Mouse (Mus musculus) kidney, postnatal 14 days (tissue): ENCODE data around the gene Smdt1.
"Not testable (repeated sequence)": the region's sequence is repeated elsewhere in the genome, so short reads cannot be mapped to it uniquely, and the experiment has no call there.

Source experiments
- DNase-seq: peaks from one replicate; pipeline ENCODE4 v3.0.0; 2022; ENCODE audit warnings: mixed read lengths

Smdt1 gene

GRCm38 (mm10) chr15:82343368-82344287 is 4.9 kb downstream of the Smdt1 start:
- peak; percentile 78 for DNase-seq

- DNase-seq = no peak
Observed at GRCm38 (mm10) chr15:82344971-82345370, 6.2 kb downstream of the Smdt1 start.

- DNase-seq = peak; percentile 98
Observed at GRCm38 (mm10) chr15:82345820-82346470, 7.2 kb downstream of the Smdt1 start.

GRCm38 (mm10) chr15:82346580-82347302 is 8.0 kb downstream of the Smdt1 start:
- no peak for DNase-seq

GRCm38 (mm10) chr15:82347303-82347676 is 8.5 kb downstream of the Smdt1 start:
- DNase-seq = no peak

- no peak for DNase-seq
Observed at GRCm38 (mm10) chr15:82347852-82348251, 9.1 kb downstream of the Smdt1 start.

- no peak for DNase-seq
Observed at GRCm38 (mm10) chr15:82348258-82348998, 9.7 kb downstream of the Smdt1 start.

GRCm38 (mm10) chr15:82348999-82349341 is 10.2 kb downstream of the Smdt1 start:
- DNase-seq = no peak

GRCm38 (mm10) chr15:82350349-82350748 is 11.6 kb downstream of the Smdt1 start:
- DNase-seq = no peak

GRCm38 (mm10) chr15:82351480-82351879 is 12.7 kb downstream of the Smdt1 start:
- DNase-seq = no peak

GRCm38 (mm10) chr15:82353078-82353744 is 14.5 kb downstream of the Smdt1 start:
- no peak for DNase-seq

- DNase-seq = no peak
Observed at GRCm38 (mm10) chr15:82353745-82354113, 15.0 kb downstream of the Smdt1 start.

GRCm38 (mm10) chr15:82354126-82354945 is 15.6 kb downstream of the Smdt1 start, which contains the start of gene Ndufa6:
Ndufa6 (minus strand) TSS chr15:82354322.
- DNase-seq = peak; percentile 98

- DNase-seq = peak; percentile 59
Observed at GRCm38 (mm10) chr15:82358431-82359260, 19.9 kb downstream of the Smdt1 start.

GRCm38 (mm10) chr15:82361459-82362018 is 22.8 kb downstream of the Smdt1 start:
- DNase-seq = peak; percentile 55

- DNase-seq = peak; percentile 49
Observed at GRCm38 (mm10) chr15:82362234-82362633, 23.5 kb downstream of the Smdt1 start.

GRCm38 (mm10) chr15:82363801-82364200 is 25.0 kb downstream of the Smdt1 start:
- not testable (repeated sequence) for DNase-seq

GRCm38 (mm10) chr15:82364561-82364960 is 25.8 kb downstream of the Smdt1 start:
- DNase-seq = not testable (repeated sequence)

- DNase-seq = no peak
Observed at GRCm38 (mm10) chr15:82368146-82368545, 29.4 kb downstream of the Smdt1 start.

GRCm38 (mm10) chr15:82368851-82369250 is 30.1 kb downstream of the Smdt1 start:
- DNase-seq = no peak
